Mouse (Mus musculus): ENCODE results near the gene Nek10.
A peak's percentile ranks its signal among the peaks of the same experiment; 100 is the strongest.
"Not testable (repeated sequence)": the region's sequence is repeated elsewhere in the genome, so short reads cannot be mapped to it uniquely, and the experiment has no call there.

Gene Nek10

DNA sequence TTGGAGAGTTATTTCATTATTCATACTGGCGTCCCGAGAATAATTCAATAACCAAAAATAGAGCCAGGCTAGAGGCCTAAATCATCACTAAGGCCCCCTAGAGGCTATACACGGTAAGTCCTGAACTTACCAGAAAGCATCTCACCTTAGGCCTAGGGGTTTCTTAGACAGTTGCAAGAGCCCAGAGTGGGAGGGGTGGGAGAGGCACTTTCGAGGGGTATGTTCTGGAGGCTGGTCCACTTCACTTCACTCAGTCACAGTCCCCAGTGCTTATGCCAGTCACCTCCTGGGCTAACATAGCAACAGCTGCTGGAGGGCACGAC is 102.3 kb downstream of the Nek10 start:
- H3K27me3 ChIP-seq (ENCODE audit: control insufficient read depth, insufficient read depth, low read length, poor library complexity, severe bottlenecking) = no peaks in the 10 kb centered on the region
- no peaks in the 10 kb centered on the region for H3K36me3 ChIP-seq (ENCODE audit: control insufficient read depth, insufficient read depth, low read length, poor library complexity, severe bottlenecking)
- DNase-seq (ENCODE audit: low read depth, low spot score) = peak; percentile 7

GRCm38 (mm10) chr14:14925615-14926014 is 122.4 kb downstream of the Nek10 start:
- Histone ChIP-seq H3K27me3 (ENCODE audit: control insufficient read depth, insufficient read depth, low read length, poor library complexity, severe bottlenecking) (no peaks in the 10 kb centered on the region), H3K36me3 (ENCODE audit: control insufficient read depth, insufficient read depth, low read length, poor library complexity, severe bottlenecking) (no peaks in the 10 kb centered on the region)
- DNase-seq (ENCODE audit: low read depth, low spot score) = no peak

- H3K36me3 ChIP-seq (ENCODE audit: control insufficient read depth, insufficient read depth, low read length, poor library complexity, severe bottlenecking) = no peaks in the 10 kb centered on the region
- H3K27me3 ChIP-seq (ENCODE audit: control insufficient read depth, insufficient read depth, low read length, poor library complexity, severe bottlenecking) = no peaks in the 10 kb centered on the region
- no peak for DNase-seq (ENCODE audit: low read depth, low spot score)
Observed at GRCm38 (mm10) chr14:14927559-14927958, 124.3 kb downstream of the Nek10 start.

- Histone ChIP-seq H3K36me3 (ENCODE audit: control insufficient read depth, insufficient read depth, low read length, poor library complexity, severe bottlenecking) (no peaks in the 10 kb centered on the region), H3K27me3 (ENCODE audit: control insufficient read depth, insufficient read depth, low read length, poor library complexity, severe bottlenecking) (no peaks in the 10 kb centered on the region)
- DNase-seq (ENCODE audit: low read depth, low spot score) = no peak
Observed at GRCm38 (mm10) chr14:14934977-14935376, 131.8 kb downstream of the Nek10 start.

- no peaks in the 10 kb centered on the region for H3K36me3 ChIP-seq (ENCODE audit: control insufficient read depth, insufficient read depth, low read length, poor library complexity, severe bottlenecking)
- H3K27me3 ChIP-seq (ENCODE audit: control insufficient read depth, insufficient read depth, low read length, poor library complexity, severe bottlenecking) = no peaks in the 10 kb centered on the region
- no peak for DNase-seq (ENCODE audit: low read depth, low spot score)
Observed at GRCm38 (mm10) chr14:14945930-14946329, 142.7 kb downstream of the Nek10 start.

GRCm38 (mm10) chr14:14949023-14949422 is 145.8 kb downstream of the Nek10 start:
- no peaks in the 10 kb centered on the region for H3K27me3 ChIP-seq (ENCODE audit: control insufficient read depth, insufficient read depth, low read length, poor library complexity, severe bottlenecking)
- no peaks in the 10 kb centered on the region for H3K36me3 ChIP-seq (ENCODE audit: control insufficient read depth, insufficient read depth, low read length, poor library complexity, severe bottlenecking)
- no peak for DNase-seq (ENCODE audit: low read depth, low spot score)

DNA sequence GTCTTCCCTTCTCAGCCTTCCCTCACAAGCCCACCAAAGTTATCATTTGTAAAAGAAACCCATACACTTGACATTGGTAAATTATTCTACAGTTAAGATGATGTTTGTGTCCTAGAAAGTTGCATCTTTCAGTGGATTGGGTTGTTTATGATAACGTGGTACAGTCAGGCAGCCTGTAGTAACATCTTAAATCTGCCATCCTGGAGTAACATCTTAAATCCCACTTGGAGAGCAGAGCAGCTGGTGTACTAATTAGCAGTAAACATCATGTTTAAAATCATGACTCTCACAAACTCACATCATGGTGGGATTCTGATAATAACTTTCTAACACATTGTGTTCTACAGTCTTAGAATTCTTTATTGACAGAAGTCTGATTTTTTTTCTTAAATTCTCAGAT is 148.6 kb downstream of the Nek10 start:
- Histone ChIP-seq H3K27me3 (ENCODE audit: control insufficient read depth, insufficient read depth, low read length, poor library complexity, severe bottlenecking) (no peaks in the 10 kb centered on the region), H3K36me3 (ENCODE audit: control insufficient read depth, insufficient read depth, low read length, poor library complexity, severe bottlenecking) (no peaks in the 10 kb centered on the region)
- DNase-seq (ENCODE audit: low read depth, low spot score) = no peak

GRCm38 (mm10) chr14:14959780-14960440 is 156.7 kb downstream of the Nek10 start:
- H3K27me3 ChIP-seq (ENCODE audit: control insufficient read depth, insufficient read depth, low read length, poor library complexity, severe bottlenecking) = no peaks in the 10 kb centered on the region
- no peaks in the 10 kb centered on the region for H3K36me3 ChIP-seq (ENCODE audit: control insufficient read depth, insufficient read depth, low read length, poor library complexity, severe bottlenecking)
- no peak for DNase-seq (ENCODE audit: low read depth, low spot score)

DNA sequence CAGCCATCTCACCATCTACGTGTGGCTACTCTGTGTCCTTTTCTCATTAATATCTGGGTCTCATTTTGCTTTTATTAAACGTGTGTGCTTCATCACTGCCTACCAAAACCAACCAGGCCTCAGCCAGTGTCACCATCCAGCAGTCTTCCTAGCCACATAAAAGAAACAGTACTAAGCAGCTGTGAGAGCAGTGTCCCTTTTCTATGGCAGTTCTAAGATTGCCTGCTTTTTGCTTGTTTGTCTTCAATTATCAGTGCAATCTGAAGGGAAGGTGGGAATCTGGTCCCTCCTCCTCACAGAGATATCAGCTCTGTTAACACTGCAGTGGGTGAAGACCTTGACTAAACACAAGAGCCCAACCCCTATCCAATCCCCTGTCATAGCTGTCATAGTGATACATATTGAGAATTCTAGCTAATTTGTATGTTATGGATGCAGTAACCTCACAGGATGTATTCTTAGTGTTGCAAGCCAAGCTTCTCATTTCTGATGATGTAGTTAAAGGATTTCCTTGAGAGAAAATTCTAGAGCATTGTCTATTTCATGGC is 157.3 kb downstream of the Nek10 start:
- no peaks in the 10 kb centered on the region for H3K27me3 ChIP-seq (ENCODE audit: control insufficient read depth, insufficient read depth, low read length, poor library complexity, severe bottlenecking)
- no peak for DNase-seq (ENCODE audit: low read depth, low spot score)

DNA sequence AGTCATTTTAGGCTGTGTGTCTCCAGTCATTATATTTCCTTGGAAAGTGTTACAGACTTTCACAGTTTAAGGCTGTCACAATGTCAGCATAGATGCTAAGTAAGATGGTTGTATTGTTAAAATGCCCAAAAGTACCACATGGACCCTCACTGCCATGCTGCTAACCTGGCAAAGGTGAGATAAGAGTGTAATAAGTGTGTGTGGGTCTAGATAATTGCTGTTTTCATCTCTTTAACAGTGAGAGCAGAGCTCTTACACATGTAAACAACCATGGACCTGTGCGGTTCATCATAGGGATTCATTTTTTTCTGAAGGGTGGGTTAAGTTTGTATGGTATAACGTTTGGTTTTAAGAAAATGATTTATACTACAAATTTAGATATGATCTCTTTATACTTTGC is 167.4 kb downstream of the Nek10 start:
- Histone ChIP-seq H3K36me3 (ENCODE audit: control insufficient read depth, insufficient read depth, low read length, poor library complexity, severe bottlenecking) (no peaks in the 10 kb centered on the region), H3K27me3 (ENCODE audit: control insufficient read depth, insufficient read depth, low read length, poor library complexity, severe bottlenecking) (no peaks in the 10 kb centered on the region)
- DNase-seq (ENCODE audit: low read depth, low spot score) = no peak

More for the DNA sequence above, 157.3 kb downstream of the Nek10 start:
- H3K36me3 ChIP-seq (ENCODE audit: control insufficient read depth, insufficient read depth, low read length, poor library complexity, severe bottlenecking) = no peaks in the 10 kb centered on the region

GRCm38 (mm10) chr14:14971056-14971455 is 167.8 kb downstream of the Nek10 start:
- Histone ChIP-seq H3K36me3 (ENCODE audit: control insufficient read depth, insufficient read depth, low read length, poor library complexity, severe bottlenecking) (no peaks in the 10 kb centered on the region), H3K27me3 (ENCODE audit: control insufficient read depth, insufficient read depth, low read length, poor library complexity, severe bottlenecking) (no peaks in the 10 kb centered on the region)
- peak; percentile 18 for DNase-seq (ENCODE audit: low read depth, low spot score)

DNA sequence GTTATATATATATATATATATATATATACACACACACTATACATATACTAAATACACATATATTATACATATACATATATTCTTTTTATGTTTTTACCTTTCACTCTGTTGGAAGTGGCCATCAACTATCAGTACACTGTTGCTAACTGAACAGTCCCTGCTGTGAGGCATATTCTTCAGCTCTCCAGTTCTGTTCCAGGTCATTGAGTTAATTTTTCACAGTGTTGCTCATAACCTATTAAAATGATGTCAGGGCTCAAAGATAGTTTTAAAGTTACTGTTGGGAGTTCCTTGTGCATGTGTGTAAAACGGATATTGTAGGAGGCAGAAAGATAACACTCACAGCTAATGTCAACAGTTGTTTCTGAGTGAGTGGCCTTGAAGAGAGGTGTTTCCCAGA is 170.9 kb downstream of the Nek10 start:
- DNase-seq (ENCODE audit: low read depth, low spot score) = no peak
- H3K36me3 ChIP-seq (ENCODE audit: control insufficient read depth, insufficient read depth, low read length, poor library complexity, severe bottlenecking) = no peaks in the 10 kb centered on the region
- H3K27me3 ChIP-seq (ENCODE audit: control insufficient read depth, insufficient read depth, low read length, poor library complexity, severe bottlenecking) = no peaks in the 10 kb centered on the region

GRCm38 (mm10) chr14:14984106-14984505 is 180.9 kb downstream of the Nek10 start:
- H3K36me3 ChIP-seq (ENCODE audit: control insufficient read depth, insufficient read depth, low read length, poor library complexity, severe bottlenecking); H3K27me3 ChIP-seq (ENCODE audit: control insufficient read depth, insufficient read depth, low read length, poor library complexity, severe bottlenecking); DNase-seq (ENCODE audit: low read depth, low spot score): not testable (repeated sequence)

DNA sequence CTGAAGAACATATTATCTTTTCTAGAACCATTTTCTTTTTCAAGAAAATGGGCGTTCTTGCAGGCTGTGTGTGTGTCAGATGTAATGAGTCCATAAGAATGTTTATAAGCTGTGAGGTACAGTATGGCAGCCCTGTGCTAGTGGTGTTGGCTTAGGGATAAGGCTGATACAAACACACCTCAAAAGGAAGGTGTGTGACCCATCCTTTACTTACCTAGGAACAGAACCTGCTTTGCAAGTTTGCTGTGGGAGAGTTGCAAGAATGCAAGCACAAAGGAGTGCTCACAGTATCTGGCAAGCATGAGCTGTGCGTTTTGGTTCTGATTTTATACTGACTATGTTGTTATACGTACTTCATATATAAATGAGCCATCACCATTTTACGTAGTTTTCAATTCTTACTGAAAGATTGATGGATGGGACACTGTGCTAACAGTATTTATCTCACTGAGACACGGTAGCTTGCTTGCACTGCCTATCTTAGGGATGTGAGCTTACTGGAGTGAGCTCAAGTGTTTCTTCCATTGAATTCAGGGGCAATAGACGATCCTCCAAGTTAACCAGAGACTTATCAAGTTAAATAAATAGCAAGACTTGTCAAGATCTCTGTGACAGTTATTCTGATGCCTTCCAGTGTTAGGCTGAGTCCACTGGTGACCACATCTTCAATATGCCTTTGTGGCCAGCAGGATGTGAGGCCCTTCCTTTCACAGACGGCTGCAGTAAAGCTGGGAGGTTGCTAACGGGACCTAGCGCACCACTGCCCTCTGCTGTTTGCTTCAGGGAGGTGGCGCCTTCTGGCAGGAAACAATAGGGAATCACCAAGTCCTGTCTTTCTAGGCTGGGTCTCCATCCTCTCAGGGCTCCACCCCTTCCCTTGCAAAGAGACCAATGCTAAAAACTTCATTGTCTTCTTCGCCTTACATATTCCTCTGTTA is 181.8 kb downstream of the Nek10 start:
- peak; percentile 72 for DNase-seq (ENCODE audit: low read depth, low spot score)
- Histone ChIP-seq H3K27me3 (ENCODE audit: control insufficient read depth, insufficient read depth, low read length, poor library complexity, severe bottlenecking) (no peaks in the 10 kb centered on the region), H3K36me3 (ENCODE audit: control insufficient read depth, insufficient read depth, low read length, poor library complexity, severe bottlenecking) (no peaks in the 10 kb centered on the region)

GRCm38 (mm10) chr14:14987403-14987802 is 184.2 kb downstream of the Nek10 start:
- no peak for DNase-seq (ENCODE audit: low read depth, low spot score)
- H3K27me3 ChIP-seq (ENCODE audit: control insufficient read depth, insufficient read depth, low read length, poor library complexity, severe bottlenecking) = no peaks in the 10 kb centered on the region
- H3K36me3 ChIP-seq (ENCODE audit: control insufficient read depth, insufficient read depth, low read length, poor library complexity, severe bottlenecking) = no peaks in the 10 kb centered on the region
